Mouse (Mus musculus): ENCODE results near the gene Vmn2r30.
"Not testable (repeated sequence)": the region's sequence is repeated elsewhere in the genome, so short reads cannot be mapped to it uniquely, and the experiment has no call there.

Vmn2r30 gene

DNA sequence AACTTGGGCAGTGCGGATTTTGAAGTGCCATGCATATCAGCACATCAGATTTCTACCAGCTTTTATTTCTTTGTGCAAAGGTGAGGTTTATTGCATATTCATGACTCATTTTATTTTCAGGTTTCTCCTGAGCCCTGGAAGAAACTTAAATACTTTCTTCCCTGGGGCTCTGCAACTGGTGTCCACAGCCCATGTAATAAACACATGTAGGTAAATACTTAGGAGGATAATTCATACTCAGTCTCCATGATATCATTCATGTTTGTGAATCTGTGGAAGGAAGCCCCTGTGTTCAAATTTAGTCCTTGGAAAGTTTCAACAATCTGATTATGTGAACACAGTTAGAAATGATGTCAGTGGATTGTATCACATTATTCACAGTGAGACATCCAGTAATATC is at the start of gene Vmn2r30:
Gene Vmn2r30, minus strand, starts transcription at position 101 of the 400 bp plus-strand sequence.
- in situ Hi-C loops (cut with MseI, MboI) = not testable (repeated sequence)

DNA sequence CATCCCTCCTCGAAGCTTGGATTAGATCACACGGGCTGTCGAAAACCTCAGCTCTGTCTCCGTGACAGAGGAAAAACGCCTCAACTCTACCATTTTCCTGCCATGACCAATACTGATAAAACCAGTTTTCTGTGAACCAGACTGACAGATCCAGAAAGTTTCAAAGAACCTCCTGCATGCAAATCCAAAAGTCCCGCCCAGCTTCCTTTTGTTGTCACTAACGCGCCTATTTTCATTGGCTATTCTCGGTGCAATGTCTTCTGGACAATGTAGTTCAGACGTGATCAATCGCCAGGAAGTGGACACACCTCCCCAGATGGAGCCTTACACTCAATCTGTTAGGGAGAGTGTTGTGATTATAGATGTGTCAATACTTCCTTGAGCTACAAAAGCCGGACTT is 37.0 kb upstream of the Vmn2r30 start, which contains the start of gene Gm45783:
Gene Gm45783, minus strand, starts transcription at position 143 of the 400 bp plus-strand sequence.
- in situ Hi-C loops (cut with MseI, MboI) = not testable (repeated sequence)

DNA sequence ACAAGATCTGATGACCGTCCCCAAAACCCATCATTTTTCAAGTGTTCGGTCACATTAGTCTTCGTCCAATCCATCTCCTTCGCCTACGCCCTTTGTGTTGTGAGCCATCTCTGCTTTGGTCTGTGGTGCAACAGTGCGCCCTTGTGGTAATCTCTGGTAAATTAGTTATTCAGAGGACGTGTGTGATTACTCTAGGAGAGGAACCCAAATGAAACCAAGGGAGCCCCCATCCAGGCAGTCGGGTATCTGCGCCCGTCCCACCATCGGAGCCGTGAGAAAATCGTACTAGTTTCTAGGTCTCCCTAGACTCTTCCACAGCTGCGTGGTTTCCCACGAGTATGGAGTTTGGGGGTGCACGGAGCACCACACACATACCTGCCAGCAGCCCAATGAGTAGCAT is 41.8 kb downstream of the Vmn2r30 start:
- in situ Hi-C loops (cut with MseI, MboI) = loop anchor here (25.0 kb wide), 3 partner anchors 333 to 583 kb away; partner anchors contain the start of genes Peg3 (in 1 of the 2) and Usp29 (in 1 of the 2)

DNA sequence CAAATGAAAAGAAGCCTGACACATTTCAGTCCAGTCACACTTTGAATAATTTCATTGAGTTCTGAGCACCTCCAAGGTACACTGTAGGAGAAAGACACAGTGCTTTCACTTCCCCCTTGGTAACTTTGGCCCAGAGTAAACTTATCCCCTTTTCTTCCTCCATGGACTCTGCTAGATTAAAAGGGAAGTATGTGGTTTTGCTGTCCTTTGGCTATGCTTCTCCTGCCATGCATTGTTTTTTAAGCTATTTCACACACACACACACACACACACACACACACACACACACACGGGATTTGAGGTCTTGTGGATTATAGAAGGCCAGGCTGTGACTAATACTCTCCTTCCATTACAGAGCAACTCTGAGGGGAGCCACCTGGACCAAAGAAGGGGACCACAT is 56.0 kb downstream of the Vmn2r30 start:
- in situ Hi-C loops (cut with MseI, MboI) = loop anchor here (10.0 to 25.0 kb wide), 5 partner anchors 87 to 569 kb away; partner anchors contain the start of genes Peg3 (in 1 of the 2), Usp29 (in 1 of the 2) and Zfp773 (in 1 of the 2)

DNA sequence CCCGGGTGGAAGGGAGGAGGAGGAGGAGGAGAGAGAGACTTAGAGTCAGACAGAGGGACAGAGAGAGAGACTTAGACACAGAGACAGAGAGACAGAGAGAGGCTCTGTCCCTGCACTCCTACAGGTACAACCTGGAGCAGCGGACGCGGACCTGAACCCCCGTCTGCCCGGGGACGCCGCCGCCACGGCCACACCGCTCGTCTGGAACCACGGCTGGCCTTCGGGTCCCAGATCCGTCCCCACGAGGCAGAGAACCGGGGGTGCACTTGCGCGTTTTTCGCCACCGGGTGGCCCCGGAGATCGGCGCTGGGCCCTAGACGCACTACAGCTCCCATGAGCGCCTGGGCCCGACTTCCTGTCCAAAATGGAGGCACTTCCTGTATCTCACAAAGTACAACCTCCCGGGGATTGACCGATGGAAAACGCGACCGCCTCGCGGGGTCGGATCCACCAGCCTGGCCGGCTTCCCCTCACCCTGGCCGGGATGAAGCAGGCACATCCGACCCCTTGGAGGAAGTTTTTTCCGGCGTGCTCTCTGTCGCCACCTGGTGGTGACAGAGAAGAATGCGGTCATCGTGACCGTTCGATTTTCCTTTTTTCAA is 59.3 kb downstream of the Vmn2r30 start, which contains the start of gene Gm45844:
Gene Gm45844, minus strand, starts transcription at position 324 of the 602 bp plus-strand sequence.
- in situ Hi-C loops (cut with MseI, MboI) = loop anchor here (25.0 kb wide), 3 partner anchors 316 to 566 kb away; partner anchors contain the start of genes Peg3 (in 1 of the 2) and Usp29 (in 1 of the 2)

DNA sequence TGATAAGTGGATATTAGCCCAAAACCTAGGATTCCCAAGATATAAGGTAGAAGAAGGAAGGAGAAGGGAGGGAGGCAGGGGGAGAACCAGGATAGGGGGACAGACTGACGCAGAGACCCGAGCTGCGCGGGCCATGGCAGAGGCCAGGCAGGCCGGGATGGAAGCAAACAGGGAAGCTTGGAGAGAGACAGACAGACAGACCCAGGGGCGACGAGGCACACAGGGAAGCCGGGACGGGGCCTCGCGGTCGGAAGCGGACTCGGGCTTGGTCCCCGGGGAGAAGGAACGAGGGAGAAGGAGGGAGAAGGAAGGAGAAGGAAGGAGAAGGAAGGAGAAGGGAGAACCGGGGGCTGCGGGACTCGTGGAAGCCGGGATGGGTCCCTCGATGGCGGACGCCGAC is 59.9 kb downstream of the Vmn2r30 start:
- in situ Hi-C loops (cut with MseI, MboI) = loop anchor here (25.0 kb wide), 3 partner anchors 315 to 565 kb away; partner anchors contain the start of genes Peg3 (in 1 of the 2) and Usp29 (in 1 of the 2)

Measured in mouse trophoblast stem cell (cell line).